Mouse (Mus musculus) urinary bladder, postnatal 14 days (tissue): ENCODE measurements around the gene Dusp2.

Experiments
- DNase-seq: peaks from one replicate; pipeline ENCODE4 v3.0.0; 2021; ENCODE audit warnings: low spot score

Dusp2 gene

GRCm38 (mm10) chr2:127367126-127367820 lies 31.3 kb downstream of the Dusp2 start:
- no peak for DNase-seq

GRCm38 (mm10) chr2:127369703-127370376 lies 33.9 kb downstream of the Dusp2 start:
- DNase-seq = no peak

DNA sequence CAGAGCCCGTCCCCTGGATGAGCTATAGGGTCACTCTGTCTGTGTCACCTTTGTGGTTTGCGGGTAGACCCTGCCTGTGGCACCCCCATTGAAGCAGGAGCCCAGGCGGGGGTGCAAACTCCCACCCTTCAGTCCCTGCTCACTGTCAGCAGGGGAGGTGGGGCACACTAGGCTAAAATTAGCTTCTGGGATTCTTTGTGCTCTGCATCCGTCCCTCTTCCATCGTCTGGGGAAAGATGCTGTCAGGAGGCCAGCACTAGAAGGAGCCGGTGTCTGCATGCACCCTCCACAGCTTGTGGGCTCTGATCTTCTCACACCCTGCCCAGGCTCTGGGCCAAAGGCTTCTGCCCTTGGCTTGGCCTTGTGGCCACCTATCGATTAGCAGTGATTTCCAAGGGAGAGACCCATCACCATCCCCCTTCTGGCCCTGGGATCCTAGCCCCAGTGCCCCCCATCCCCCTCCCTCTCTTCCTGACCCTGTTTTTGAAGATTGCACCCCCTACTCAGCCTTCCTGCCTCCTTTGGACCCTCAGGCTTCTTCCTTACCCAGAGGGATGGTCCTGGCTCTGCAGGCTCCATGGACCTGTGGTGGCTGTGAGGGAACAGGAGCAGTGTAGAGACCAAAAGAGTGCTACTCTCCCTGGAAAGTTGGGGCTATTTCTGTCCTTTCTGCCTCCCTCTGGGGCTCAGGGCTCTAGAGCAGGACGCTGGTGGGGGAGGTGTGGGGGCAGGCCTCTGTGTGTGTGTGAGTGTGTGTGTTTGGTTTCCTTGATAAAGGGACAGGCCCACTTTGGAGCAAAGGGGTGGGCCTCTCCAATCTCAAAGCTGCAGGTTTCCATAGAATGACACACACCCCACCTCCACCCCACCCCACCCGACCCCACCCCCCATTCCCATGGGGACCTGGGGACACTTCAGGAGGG lies 34.9 kb downstream of the Dusp2 start:
- no peak for DNase-seq

GRCm38 (mm10) chr2:127371484-127371861 lies 35.5 kb downstream of the Dusp2 start:
- no peak for DNase-seq

DNA sequence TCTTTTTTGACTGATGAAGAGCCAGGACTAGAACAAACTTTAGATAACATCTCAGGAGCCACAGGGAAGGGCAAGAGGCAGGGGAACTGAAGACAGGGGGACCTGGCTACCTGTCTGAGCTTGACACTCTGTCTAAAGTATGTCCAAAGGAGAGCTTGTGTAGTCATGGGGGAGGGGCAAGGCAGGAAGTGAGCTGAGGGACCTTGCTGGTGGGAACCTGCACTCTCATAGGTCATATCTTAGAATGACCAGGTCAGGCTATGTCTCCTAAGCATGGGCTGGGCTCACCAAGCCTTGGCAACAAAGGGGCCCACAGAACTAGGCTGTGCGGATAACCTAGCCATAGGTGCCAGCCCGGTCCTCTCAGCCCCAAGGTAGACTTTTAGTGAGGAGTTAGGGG lies 36.1 kb downstream of the Dusp2 start:
- no peak for DNase-seq

DNA sequence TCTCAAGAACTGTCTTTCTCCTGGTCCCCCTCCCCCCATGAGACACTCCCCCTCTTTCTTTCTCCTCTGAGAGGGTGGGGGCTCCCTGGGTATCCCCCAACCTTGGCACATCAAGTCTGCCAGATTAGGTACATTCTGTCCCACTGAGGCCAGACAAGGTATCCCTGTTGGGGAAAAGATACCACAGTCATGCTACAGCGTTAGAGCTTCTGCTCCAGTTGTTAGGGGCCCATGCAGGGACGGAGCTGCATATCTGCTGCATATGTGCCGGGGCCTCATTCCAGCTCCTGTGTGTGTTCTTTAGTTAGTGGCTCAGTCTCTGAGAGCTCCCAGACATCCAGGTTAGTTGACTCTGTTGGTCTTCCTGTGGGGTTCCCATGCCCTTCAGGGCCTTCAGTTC lies 38.2 kb downstream of the Dusp2 start:
- no peak for DNase-seq

GRCm38 (mm10) chr2:127375087-127375486 lies 39.1 kb downstream of the Dusp2 start:
- DNase-seq = no peak

- no peak for DNase-seq
Measured at GRCm38 (mm10) chr2:127375759-127376341, 39.9 kb downstream of the Dusp2 start.

- no peak for DNase-seq
Measured at GRCm38 (mm10) chr2:127376423-127377051, 40.6 kb downstream of the Dusp2 start.

DNA sequence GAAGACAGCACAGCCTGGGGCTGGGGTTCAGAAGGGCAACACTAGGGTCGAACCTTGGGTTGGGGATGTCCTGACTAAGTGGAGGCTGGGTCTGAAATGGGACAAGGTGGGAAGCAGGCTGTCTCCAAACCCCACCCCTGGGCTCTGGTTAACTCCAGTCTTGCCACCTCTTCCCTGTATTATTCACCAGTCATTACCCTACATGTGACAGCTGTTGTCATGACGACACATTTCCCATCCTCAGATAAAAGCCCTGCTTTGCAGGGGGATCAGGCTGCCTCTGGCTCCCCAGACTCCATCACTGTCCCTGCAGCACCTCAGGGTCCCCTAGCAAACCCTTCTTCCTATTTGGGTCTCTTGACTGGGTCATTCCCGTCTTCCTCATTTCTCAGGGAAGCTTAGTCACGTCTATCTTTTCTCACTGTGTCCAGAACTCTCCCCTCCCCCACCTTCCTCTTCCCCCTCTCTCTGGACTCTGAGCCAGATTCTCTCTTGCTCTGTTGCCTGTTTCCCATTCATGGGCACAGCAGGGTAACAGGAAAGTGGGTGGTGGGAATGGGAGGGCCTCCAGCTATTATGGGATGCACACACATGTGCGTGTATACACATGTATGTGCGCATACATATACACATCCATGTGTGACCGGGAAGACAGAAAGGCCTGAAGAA lies 42.1 kb downstream of the Dusp2 start:
- DNase-seq = no peak

DNA sequence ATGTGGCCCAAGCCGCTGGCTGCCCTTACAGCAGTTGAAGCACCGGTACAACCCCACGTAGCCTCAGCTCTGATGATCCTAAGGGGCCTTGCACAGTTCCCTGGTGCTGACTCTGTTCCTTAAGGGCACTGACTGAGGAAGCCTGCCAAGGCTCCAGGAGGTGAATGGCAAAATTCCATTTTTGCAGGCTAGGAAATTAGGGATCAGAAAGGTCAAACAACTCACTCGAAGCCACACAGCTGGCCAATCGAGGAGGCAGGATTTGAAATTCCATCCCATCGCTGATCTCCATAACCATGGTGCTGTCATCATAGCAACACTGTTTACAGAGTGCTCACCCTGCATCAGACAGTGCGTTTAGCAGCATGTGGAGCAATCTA lies 42.6 kb downstream of the Dusp2 start:
- DNase-seq = no peak

DNA sequence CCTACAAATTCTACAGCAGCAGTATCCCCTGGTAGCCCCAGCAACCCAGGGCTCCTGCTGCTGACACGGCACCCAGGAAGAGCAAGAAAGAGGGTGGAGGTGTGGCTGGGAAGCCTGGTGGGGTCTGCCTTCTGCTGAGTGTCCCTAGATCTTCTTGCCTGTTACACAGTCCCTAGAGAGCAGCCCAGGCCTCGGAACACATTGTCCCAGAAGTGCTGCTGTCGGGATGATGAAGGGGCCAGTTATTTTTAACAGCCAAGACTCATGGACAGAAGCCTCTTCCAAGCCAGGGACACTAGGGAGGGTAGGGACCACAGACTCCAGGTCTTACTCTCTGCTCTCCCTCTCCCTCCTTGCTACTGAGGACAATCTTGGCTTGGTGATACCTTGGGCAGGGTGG lies 43.3 kb downstream of the Dusp2 start:
- DNase-seq = no peak

- DNase-seq = no peak
Measured at GRCm38 (mm10) chr2:127383881-127384280, 47.9 kb downstream of the Dusp2 start.

DNA sequence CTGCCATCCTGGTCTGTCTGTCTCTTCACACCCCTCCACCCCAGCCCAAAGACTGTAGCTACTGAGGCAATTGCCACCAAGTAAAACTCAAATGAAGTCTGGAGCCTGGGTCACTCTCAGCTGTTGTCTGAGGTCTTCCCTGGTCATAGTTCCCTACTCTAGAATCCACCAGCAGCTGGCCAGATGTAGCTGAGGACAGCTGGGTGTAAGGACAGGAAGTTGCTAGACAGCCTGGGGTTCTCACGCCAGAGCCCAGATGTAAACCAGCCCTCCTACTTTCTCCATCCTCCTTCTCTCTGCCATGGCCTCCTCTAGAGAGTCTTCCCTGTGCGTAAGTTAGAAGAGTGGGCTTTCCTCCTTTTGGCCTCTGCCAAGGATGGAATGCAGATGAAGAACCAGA lies 51.6 kb downstream of the Dusp2 start:
- no peak for DNase-seq
